Mouse (Mus musculus) CH12.LX (cell line): ENCODE measurements around the gene Thrb.

Experiments used
- CHD2 ChIP-seq: IDR thresholded peaks from 2 replicates; pipeline ENCODE4 v1.6.1; 2011; ENCODE audit warnings: low read length, improper control_type of control experiment
- CTCF ChIP-seq, 2 experiments: IDR thresholded peaks in 1 of 2; conservative IDR thresholded peaks in 1 of 2; 2 replicates each; pipeline ENCODE4 v1.5.1; 2011 to 2012; ENCODE audit warnings: low read depth in 2 of 2, low read length in 2 of 2, improper control_type of control experiment in 1 of 2, inconsistent platforms in 1 of 2, mild to moderate bottlenecking in 1 of 2, moderate library complexity in 1 of 2
- MAX ChIP-seq: IDR thresholded peaks from 2 replicates; pipeline ENCODE4 v1.6.1; 2011; ENCODE audit warnings: low read length, improper control_type of control experiment
- POLR2A ChIP-seq: IDR thresholded peaks from 2 replicates; pipeline ENCODE4 v1.6.1; 2011; ENCODE audit warnings: low read depth, mild to moderate bottlenecking, improper control_type of control experiment, low read length
- POLR2AphosphoS2 ChIP-seq: IDR thresholded peaks from 2 replicates; pipeline ENCODE4 v1.6.1; 2011; ENCODE audit warnings: low read depth, low read length, improper control_type of control experiment
- SIN3A ChIP-seq: IDR thresholded peaks from 2 replicates; pipeline ENCODE4 v1.6.1; 2012; ENCODE audit warnings: low read length, improper control_type of control experiment, inconsistent platforms
- USF1 ChIP-seq: IDR thresholded peaks from 2 replicates; pipeline ENCODE4 v1.6.1; 2014; ENCODE audit warnings: low read depth, mild to moderate bottlenecking, inconsistent platforms, low read length, improper control_type of control experiment
- ZC3H11A ChIP-seq: IDR thresholded peaks from 2 replicates; pipeline ENCODE4 v1.6.1; 2012; ENCODE audit warnings: low read depth, mild to moderate bottlenecking, inconsistent platforms, low read length, improper control_type of control experiment

GRCm38 (mm10) chr14:17786249-17786648 lies 126.2 kb downstream of the Thrb start:
- TF ChIP-seq CTCF (conservative IDR thresholded peaks at IDR 0.05 in 1 of 2, IDR thresholded peaks at IDR 0.05 in 1 of 2; ENCODE audit: low read depth in 2 of 2, low read length in 2 of 2) (no peak), POLR2A (no peak), POLR2AphosphoS2 (no peak), CHD2 (no peak), USF1 (no peak), MAX (no peak), SIN3A (no peak), ZC3H11A (no peak)
